Mouse (Mus musculus) heart, embryonic 16.5 days (tissue): Measurements from ENCODE around the gene Pigb. TPM values are rescaled to one million over a fixed set of nuclear protein-coding genes. Genes with fewer than 3 reads are reported as not detected.

ENCODE experiments used
- ATAC-seq: fragments of 200-750 bp; cut with Nextera tagmentation; replicated peaks from 2 replicates; pipeline ENCODE4 v1.8.0; 2017; ENCODE audit warnings: moderate number of reproducible peaks; ENCODE audit not compliant: insufficient read depth, low FRiP score; ENCODE audit errors: extremely low read depth
- H3K27ac ChIP-seq: fragments of 300-500 bp; sonication (generic); 2 replicates; pipeline ENCODE4 v1.5.1; 2014; ENCODE audit warnings: mild to moderate bottlenecking, low read length, control low read depth, moderate library complexity
- H3K27me3 ChIP-seq: fragments of 300-500 bp; sonication (generic); 2 replicates; pipeline ENCODE4 v1.6.1; 2014; ENCODE audit warnings: low read length, mixed read lengths; ENCODE audit not compliant: control insufficient read depth, insufficient read depth
- H3K36me3 ChIP-seq: fragments of 300-500 bp; sonication (generic); 2 replicates; pipeline ENCODE4 v1.6.1; 2014; ENCODE audit not compliant: control insufficient read depth, insufficient read depth
- H3K4me1 ChIP-seq: fragments of 300-500 bp; sonication (generic); 2 replicates; pipeline ENCODE4 v1.6.1; 2014; ENCODE audit warnings: low read length, mixed read lengths; ENCODE audit not compliant: control insufficient read depth, insufficient read depth
- H3K4me2 ChIP-seq: fragments of 300-500 bp; sonication (generic); 2 replicates; pipeline ENCODE4 v1.6.1; 2014; ENCODE audit warnings: low read depth, mild to moderate bottlenecking, control low read depth, low read length
- H3K4me3 ChIP-seq: fragments of 300-500 bp; sonication (generic); 2 replicates; pipeline ENCODE4 v1.5.1; 2014; ENCODE audit warnings: mild to moderate bottlenecking, control low read depth, low read length
- H3K9ac ChIP-seq: fragments of 300-500 bp; sonication (generic); 2 replicates; pipeline ENCODE4 v1.6.1; 2014; ENCODE audit warnings: low read length, control low read depth
- H3K9me3 ChIP-seq: fragments of 300-500 bp; sonication (generic); replicated peaks from 2 replicates; pipeline ENCODE4 v1.6.1; 2016; ENCODE audit warnings: low read length; ENCODE audit not compliant: control insufficient read depth
- WGBS: fragments of 180-500 bp; shearing (Covaris S2); extraction: QIAGEN DNeasy Blood & Tissue Kit; methylation state at CpG from one replicate; pipeline ENCODE4 v1.1.7; 2014; 5-methylcytosine and 5-hydroxymethylcytosine counted together
- polyA plus RNA-seq: library from polyadenylated mRNA; unstranded; fragments of >200 nt; fragmentation: Nextera tagmentation; extraction: Ambion mirVana; gene quantifications from 2 replicates; pipeline ENCODE4 v1.2.1, GENCODE M21; 2015

Pigb gene
- polyA plus RNA-seq, 1 experiment from 2014 or later, result 7.5 TPM

GRCm38 (mm10) chr9:73005106-73005505, 35.1 kb downstream of the Pigb start:
- 77% methylated on average over 6 of the region's 6 CpGs for WGBS
- Histone ChIP-seq H3K4me3 (no peak overlapping the region), H3K9me3 (no peaks in the 10 kb centered on the region), H3K27ac (no peak overlapping the region), H3K4me1 (no peaks in the 10 kb centered on the region), H3K9ac (no peak overlapping the region), H3K36me3 (peaks cover 18% of the 10 kb centered on the region), H3K27me3 (no peaks in the 10 kb centered on the region), H3K4me2 (no peak overlapping the region)
- ATAC-seq, result no peak

GRCm38 (mm10) chr9:73004076-73004475, 36.1 kb downstream of the Pigb start:
- ATAC-seq, result no peak
- WGBS, result 78% methylated on average over 8 of the region's 8 CpGs
- no peaks in the 10 kb centered on the region for H3K27me3 ChIP-seq
- peaks cover 17% of the 10 kb centered on the region for H3K36me3 ChIP-seq
- H3K4me1 ChIP-seq, result no peaks in the 10 kb centered on the region
- H3K4me2 ChIP-seq, result no peak overlapping the region
- no peak overlapping the region for H3K27ac ChIP-seq
- H3K9ac ChIP-seq, result no peak overlapping the region
- H3K4me3 ChIP-seq, result no peak overlapping the region
- H3K9me3 ChIP-seq, result no peaks in the 10 kb centered on the region

- Histone ChIP-seq H3K4me3 (no peak overlapping the region), H3K27ac (no peak overlapping the region), H3K4me1 (no peaks in the 10 kb centered on the region), H3K4me2 (no peak overlapping the region), H3K27me3 (no peaks in the 10 kb centered on the region), H3K9ac (no peak overlapping the region), H3K36me3 (peaks cover 17% of the 10 kb centered on the region), H3K9me3 (no peaks in the 10 kb centered on the region)
- WGBS, result 65% methylated on average over 3 of the region's 3 CpGs
- ATAC-seq, result no peak
These were observed 38.0 kb downstream of the Pigb start for GRCm38 (mm10) chr9:73002177-73002576.

GRCm38 (mm10) chr9:73001314-73002011, 38.7 kb downstream of the Pigb start:
- WGBS, result 82% methylated on average over 13 of the region's 13 CpGs
- Histone ChIP-seq H3K36me3 (peaks cover 17% of the 10 kb centered on the region), H3K4me1 (no peaks in the 10 kb centered on the region)

GRCm38 (mm10) chr9:73000487-73000886, 39.7 kb downstream of the Pigb start:
- H3K9me3 ChIP-seq, result no peaks in the 10 kb centered on the region
- peaks cover 3% of the 10 kb centered on the region for H3K4me1 ChIP-seq
- H3K27me3 ChIP-seq, result no peaks in the 10 kb centered on the region
- H3K4me2 ChIP-seq, result no peak overlapping the region
- no peak overlapping the region for H3K4me3 ChIP-seq
- 66% methylated on average over 2 of the region's 2 CpGs for WGBS
- no peak overlapping the region for H3K9ac ChIP-seq
- no peak for ATAC-seq
- H3K27ac ChIP-seq, result no peak overlapping the region
- peaks cover 9% of the 10 kb centered on the region; the same call in 1 of the 2 replicates for H3K36me3 ChIP-seq

More at GRCm38 (mm10) chr9:73001314-73002011, 38.7 kb downstream of the Pigb start:
- Histone ChIP-seq H3K9me3 (no peaks in the 10 kb centered on the region), H3K4me3 (no peak overlapping the region), H3K27ac (no peak overlapping the region), H3K4me2 (no peak overlapping the region), H3K27me3 (no peaks in the 10 kb centered on the region), H3K9ac (no peak overlapping the region)
- no peak for ATAC-seq

- peaks cover 3% of the 10 kb centered on the region for H3K4me1 ChIP-seq
- H3K4me2 ChIP-seq, result no peak overlapping the region
- no peak overlapping the region for H3K4me3 ChIP-seq
- no peaks in the 10 kb centered on the region for H3K9me3 ChIP-seq
- peaks cover 4% of the 10 kb centered on the region; the same call in 1 of the 2 replicates for H3K36me3 ChIP-seq
- H3K9ac ChIP-seq, result no peak overlapping the region
- 65% methylated on average over 7 of the region's 7 CpGs for WGBS
- no peak for ATAC-seq
- H3K27ac ChIP-seq, result no peak overlapping the region
- no peaks in the 10 kb centered on the region for H3K27me3 ChIP-seq
These were observed 43.4 kb downstream of the Pigb start for GRCm38 (mm10) chr9:72996806-72997205.

- ATAC-seq, result no peak
- Histone ChIP-seq H3K27me3 (no peaks in the 10 kb centered on the region), H3K9me3 (no peaks in the 10 kb centered on the region), H3K36me3 (0 out of 2 replicates have a peak, but pooled peaks cover 4% of the 10 kb centered on the region), H3K4me1 (peaks cover 3% of the 10 kb centered on the region), H3K4me2 (no peak overlapping the region), H3K9ac (no peak overlapping the region), H3K27ac (no peak overlapping the region), H3K4me3 (no peak overlapping the region)
These were observed 44.0 kb downstream of the Pigb start for GRCm38 (mm10) chr9:72996167-72996566.

GRCm38 (mm10) chr9:72992576-72992975, 47.6 kb downstream of the Pigb start:
- Histone ChIP-seq H3K9me3 (no peaks in the 10 kb centered on the region), H3K27ac (no peak overlapping the region), H3K4me1 (peaks cover 3% of the 10 kb centered on the region), H3K4me2 (no peak overlapping the region), H3K27me3 (no peaks in the 10 kb centered on the region), H3K36me3 (no peaks in the 10 kb centered on the region), H3K4me3 (no peak overlapping the region), H3K9ac (no peak overlapping the region)
- WGBS, result 85% methylated on average over 5 of the region's 5 CpGs
- ATAC-seq, result no peak

- Histone ChIP-seq H3K27ac (no peak overlapping the region), H3K4me3 (no peak overlapping the region), H3K9ac (no peak overlapping the region), H3K4me2 (no peak overlapping the region), H3K27me3 (no peaks in the 10 kb centered on the region), H3K9me3 (no peaks in the 10 kb centered on the region), H3K4me1 (peaks cover 3% of the 10 kb centered on the region), H3K36me3 (no peaks in the 10 kb centered on the region)
- no peak for ATAC-seq
- WGBS, result 92% methylated on average over 2 of the region's 2 CpGs
These were observed 48.8 kb downstream of the Pigb start for GRCm38 (mm10) chr9:72991420-72991819.
